Mouse (Mus musculus) frontal cortex, adult 2 months (tissue): ENCODE results near the gene Ankmy2. TPM values are rescaled to one million over a fixed set of nuclear protein-coding genes. Genes with fewer than 3 reads are reported as not detected.

ENCODE experiments used
- DNase-seq, 2 experiments: peaks; one replicate each; pipeline ENCODE4 v3.0.0; 2022; ENCODE audit warnings: low spot score in 1 of 2; ENCODE audit errors: extremely low spot score in 1 of 2
- polyA plus RNA-seq: library from polyadenylated mRNA; depleted of rRNA; stranded (reverse); fragments of >200 nt; gene quantifications from 2 replicates; pipeline ENCODE4 v1.2.3, GENCODE M21; 2012; rRNA removed

Gene Ankmy2
- polyA plus RNA-seq, 1 experiment, result 43.4 TPM

GRCm38 (mm10) chr12:36241171-36241570, 84.3 kb downstream of the Ankmy2 start:
- no peak for DNase-seq

Other genes with a start within 250 kb of the Ankmy2 start
- gene Agr3, start 231.5 kb upstream of the Ankmy2 start, polyA plus RNA-seq, result 0.48 and 0.56 TPM in 2 replicates
- 0.18 and 0.82 TPM in 2 replicates for gene Agr2, start 164.2 kb upstream of the Ankmy2 start, polyA plus RNA-seq
- gene Tspan13, start 114.6 kb upstream of the Ankmy2 start, polyA plus RNA-seq, result 137 and 158 TPM in 2 replicates
- gene Bzw2, start 966 bp downstream of the Ankmy2 start, polyA plus RNA-seq, result 35.6 and 42.4 TPM in 2 replicates
- gene Lrrc72, start 96.3 kb downstream of the Ankmy2 start, polyA plus RNA-seq, result not detected in 2 replicates
- 0.40 and 0.80 TPM in 2 replicates for gene Sostdc1, start 157.0 kb downstream of the Ankmy2 start, polyA plus RNA-seq
- gene Ispd, start 224.3 kb downstream of the Ankmy2 start, polyA plus RNA-seq, result 5.7 and 6.0 TPM in 2 replicates
- 0.44 and 0.71 TPM in 2 replicates for gene D630036H23Rik, start 225.1 kb downstream of the Ankmy2 start, polyA plus RNA-seq